Mouse (Mus musculus) activated CD4-positive, CD25-positive, alpha-beta regulatory T cell (primary cell): ENCODE results near the gene 4930449I24Rik. TPM values are rescaled to one million over a fixed set of nuclear protein-coding genes. Genes with fewer than 3 reads are reported as not detected.

Source experiments
- polyA plus RNA-seq, 2 experiments: library from polyadenylated mRNA; unstranded; fragments of 100-300 nt; shearing (Covaris generic); gene quantifications; one replicate each; pipeline ENCODE4 v1.2.1; 2017

Gene 4930449I24Rik
- under 1 TPM in 1 of 2 experiments, not detected in 1; 0.18 TPM for polyA plus RNA-seq

DNA sequence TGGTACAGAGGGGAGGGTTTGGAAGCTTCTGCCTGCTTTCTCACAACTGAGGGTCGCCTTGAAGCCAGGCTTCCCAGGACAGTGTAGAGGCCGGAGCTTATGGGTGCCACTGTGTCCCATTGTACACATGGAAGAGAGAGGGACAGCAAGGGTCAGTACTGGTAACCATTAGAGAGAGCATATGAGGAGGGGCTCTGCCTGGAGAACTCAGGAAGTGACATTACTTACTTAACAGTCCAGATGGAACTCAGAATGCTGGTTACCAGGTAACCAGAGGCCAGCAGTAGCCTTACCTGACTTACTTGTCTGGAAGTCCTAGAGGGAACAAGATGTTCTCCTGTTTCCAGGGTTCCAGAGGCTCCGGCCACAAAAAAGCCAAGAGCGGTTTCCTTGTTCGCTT, at the start of gene 4930449I24Rik:
TSS of gene 4930449I24Rik (plus strand) at position 301 of the 400 bp plus-strand sequence.

DNA sequence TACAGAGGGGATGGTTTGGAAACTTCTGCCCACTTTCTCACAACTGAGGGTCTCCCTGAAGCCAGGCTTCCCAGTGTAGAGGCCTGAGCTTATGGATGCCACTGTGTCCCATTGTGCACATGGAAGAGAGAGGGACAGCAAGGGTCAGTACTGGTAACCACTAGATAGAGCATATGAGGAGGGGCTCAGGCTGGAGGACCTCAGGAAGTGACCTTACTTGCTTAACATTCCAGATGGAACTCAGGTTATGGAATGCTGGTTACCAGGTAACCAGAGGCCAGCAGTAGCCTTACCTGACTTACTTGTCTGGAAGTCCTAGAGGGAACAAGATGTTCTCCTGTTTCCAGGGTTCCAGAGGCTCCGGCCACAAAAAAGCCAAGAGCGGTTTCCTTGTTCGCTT, 20.5 kb upstream of the 4930449I24Rik start, which contains the start of gene Gm6408:
TSS of gene Gm6408 (plus strand) at position 301 of the 400 bp plus-strand sequence.

DNA sequence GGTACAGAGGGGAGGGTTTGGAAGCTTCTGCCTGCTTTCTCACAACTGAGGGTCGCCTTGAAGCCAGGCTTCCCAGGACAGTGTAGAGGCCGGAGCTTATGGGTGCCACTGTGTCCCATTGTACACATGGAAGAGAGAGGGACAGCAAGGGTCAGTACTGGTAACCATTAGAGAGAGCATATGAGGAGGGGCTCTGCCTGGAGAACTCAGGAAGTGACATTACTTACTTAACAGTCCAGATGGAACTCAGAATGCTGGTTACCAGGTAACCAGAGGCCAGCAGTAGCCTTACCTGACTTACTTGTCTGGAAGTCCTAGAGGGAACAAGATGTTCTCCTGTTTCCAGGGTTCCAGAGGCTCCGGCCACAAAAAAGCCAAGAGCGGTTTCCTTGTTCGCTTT, 11.1 kb upstream of the 4930449I24Rik start, which contains the start of gene Gm6370:
TSS of gene Gm6370 (plus strand) at position 301 of the 400 bp plus-strand sequence.

DNA sequence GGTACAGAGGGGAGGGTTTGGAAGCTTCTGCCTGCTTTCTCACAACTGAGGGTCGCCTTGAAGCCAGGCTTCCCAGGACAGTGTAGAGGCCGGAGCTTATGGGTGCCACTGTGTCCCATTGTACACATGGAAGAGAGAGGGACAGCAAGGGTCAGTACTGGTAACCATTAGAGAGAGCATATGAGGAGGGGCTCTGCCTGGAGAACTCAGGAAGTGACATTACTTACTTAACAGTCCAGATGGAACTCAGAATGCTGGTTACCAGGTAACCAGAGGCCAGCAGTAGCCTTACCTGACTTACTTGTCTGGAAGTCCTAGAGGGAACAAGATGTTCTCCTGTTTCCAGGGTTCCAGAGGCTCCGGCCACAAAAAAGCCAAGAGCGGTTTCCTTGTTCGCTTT, 11.6 kb downstream of the 4930449I24Rik start, which contains the start of gene Gm3402:
TSS of gene Gm3402 (plus strand) at position 301 of the 400 bp plus-strand sequence.

DNA sequence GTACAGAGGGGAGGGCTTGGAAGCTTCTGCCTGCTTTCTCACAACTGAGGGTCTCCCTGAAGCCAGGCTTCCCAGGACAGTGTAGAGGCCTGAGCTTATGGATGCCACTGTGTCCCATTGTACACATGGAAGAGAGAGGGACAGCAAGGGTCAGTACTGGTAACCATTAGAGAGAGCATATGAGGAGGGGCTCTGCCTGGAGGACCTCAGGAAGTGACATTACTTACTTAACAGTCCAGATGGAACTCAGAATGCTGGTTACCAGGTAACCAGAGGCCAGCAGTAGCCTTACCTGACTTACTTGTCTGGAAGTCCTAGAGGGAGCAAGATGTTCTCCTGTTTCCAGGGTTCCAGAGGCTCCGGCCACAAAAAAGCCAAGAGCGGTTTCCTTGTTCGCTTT, 23.3 kb downstream of the 4930449I24Rik start, which contains the start of gene Gm3404:
TSS of gene Gm3404 (plus strand) at position 301 of the 400 bp plus-strand sequence.

DNA sequence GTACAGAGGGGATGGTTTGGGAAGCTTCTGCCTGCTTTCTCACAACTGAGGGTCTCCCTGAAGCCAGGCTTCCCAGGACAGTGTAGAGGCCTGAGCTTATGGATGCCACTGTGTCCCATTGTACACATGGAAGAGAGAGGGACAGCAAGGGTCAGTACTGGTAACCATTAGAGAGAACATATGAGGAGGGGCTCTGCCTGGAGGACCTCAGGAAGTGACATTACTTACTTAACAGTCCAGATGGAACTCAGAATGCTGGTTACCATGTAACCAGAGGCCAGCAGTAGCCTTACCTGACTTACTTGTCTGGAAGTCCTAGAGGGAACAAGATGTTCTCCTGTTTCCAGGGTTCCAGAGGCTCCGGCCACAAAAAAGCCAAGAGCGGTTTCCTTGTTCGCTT, 35.1 kb downstream of the 4930449I24Rik start, which contains the start of gene Gm3409:
TSS of gene Gm3409 (plus strand) at position 301 of the 400 bp plus-strand sequence.

Other genes with a start within 250 kb of the 4930449I24Rik start
- not detected for gene Wasf3, start 117.4 kb upstream of the 4930449I24Rik start, polyA plus RNA-seq
- not detected for gene Gm6408, start 20.4 kb upstream of the 4930449I24Rik start, polyA plus RNA-seq
- not detected for gene Gm6370, start 11.0 kb upstream of the 4930449I24Rik start, polyA plus RNA-seq
- not detected for gene Gm3402, start 11.7 kb downstream of the 4930449I24Rik start, polyA plus RNA-seq
- under 1 TPM in 1 of 2 experiments, not detected in 1; 0.52 TPM for gene Gm3404, start 23.4 kb downstream of the 4930449I24Rik start, polyA plus RNA-seq
- gene Gm3409, start 35.2 kb downstream of the 4930449I24Rik start, polyA plus RNA-seq = not detected
- not detected for gene Gm3415, start 53.7 kb downstream of the 4930449I24Rik start, polyA plus RNA-seq
- gene Gpr12, start 82.8 kb downstream of the 4930449I24Rik start, polyA plus RNA-seq = not detected